Mouse (Mus musculus): ENCODE data around the gene Gm28047. TPM values are rescaled to one million over a fixed set of nuclear protein-coding genes. Genes with fewer than 3 reads are reported as not detected.

The Gm28047 gene
- polyA plus RNA-seq, 1 experiment from 2014 or later, result not detected

DNA sequence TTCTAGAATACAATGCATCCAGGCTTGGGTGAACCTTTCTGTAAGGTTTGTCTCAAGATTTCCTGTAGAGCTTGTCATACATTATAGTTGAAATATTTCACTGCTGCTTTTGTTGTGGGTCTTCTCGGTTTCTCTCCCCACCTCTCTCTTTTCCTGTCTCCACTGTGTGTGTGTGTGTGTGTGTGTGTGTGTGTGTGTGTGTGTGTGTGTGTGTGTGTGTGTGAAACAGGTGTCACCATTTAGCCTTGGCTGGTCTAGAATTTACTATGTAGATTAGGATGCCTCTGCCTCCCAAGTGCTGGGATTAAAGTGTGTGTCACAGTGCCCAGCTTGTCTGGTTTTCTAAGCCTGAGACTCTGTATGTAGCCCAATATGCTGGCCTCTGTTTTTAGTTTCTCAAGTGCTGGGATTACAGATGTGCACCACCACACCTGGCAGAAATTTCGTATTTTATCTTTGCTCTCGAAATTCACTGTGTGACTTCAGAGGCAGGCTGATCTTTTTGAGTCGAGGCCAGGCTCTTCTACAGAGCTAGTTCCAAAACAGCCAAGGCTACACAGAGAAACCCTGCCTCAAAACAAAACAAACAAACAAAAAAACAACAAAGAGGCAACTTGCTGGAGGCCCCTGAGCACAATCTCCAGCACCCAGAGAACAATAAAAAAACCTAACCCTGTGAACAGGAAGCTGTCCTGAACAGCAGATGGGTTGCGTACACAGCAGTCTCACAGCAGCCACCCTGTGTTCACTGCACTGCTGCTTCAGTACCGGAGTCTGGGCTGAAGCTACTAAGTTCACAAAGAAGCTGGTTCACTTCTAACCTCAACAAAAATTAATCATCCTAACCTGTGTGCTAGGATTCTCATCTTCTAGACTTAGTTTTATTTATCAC lies 98.5 kb downstream of the Gm28047 start:
- DNase-seq (ENCODE audit: low spot score) (no peak), ATAC-seq (ENCODE audit: low FRiP score) (no peak)
- no peaks in the 10 kb centered on the region for H3K4me1 ChIP-seq (replicated peaks; ENCODE audit: control insufficient read depth, insufficient read depth, low read length)
- H3K27me3 ChIP-seq (ENCODE audit: control insufficient read depth, insufficient read depth, low read length), result no peaks in the 10 kb centered on the region
- H3K36me3 ChIP-seq (replicated peaks; ENCODE audit: control insufficient read depth, insufficient read depth), result peaks cover 64% of the 10 kb centered on the region
- no peaks in the 10 kb centered on the region for H3K9me3 ChIP-seq (ENCODE audit: control insufficient read depth, low read length)
- WGBS, result 86% methylated on average over 6 of the region's 6 CpGs
- H3K27ac ChIP-seq, result no peak overlapping the region
- no peak overlapping the region for H3K9ac ChIP-seq
- H3K4me3 ChIP-seq (replicated peaks; ENCODE audit: low read length), result no peak overlapping the region
- H3K4me2 ChIP-seq (replicated peaks), result no peak overlapping the region

DNA sequence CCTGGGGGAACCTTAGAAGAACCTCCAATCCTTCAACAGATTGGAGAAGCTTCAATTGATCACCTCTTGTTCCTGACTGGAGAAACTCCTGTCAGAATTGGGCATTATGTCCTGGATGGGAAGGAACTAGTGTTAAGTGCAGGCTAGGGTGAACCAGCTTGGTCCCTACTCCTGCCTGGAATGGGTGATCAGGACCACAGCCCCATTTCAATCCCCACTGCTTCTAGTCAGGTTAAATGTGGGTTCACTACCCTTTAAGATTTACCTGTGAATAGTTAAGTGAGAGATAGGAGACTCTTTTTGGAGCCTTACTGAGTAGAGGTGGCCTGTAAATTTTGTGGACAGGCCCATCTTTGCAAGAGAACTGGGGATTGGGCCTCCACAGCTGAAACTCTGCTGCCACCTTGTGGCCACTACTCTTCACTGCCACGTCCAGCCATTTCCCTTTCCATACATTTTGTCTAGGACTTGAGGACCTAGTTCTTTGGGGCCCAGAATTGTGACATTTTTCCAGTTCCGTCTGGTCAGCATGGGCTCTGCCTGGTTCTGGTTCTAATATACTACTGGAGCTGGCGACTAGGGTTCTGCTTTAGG lies 99.9 kb downstream of the Gm28047 start, which contains the start of gene Npff:
Npff (minus strand) TSS at position 51 of the 594 bp plus-strand sequence.
- Histone ChIP-seq H3K9ac (no peak within 1 kb of the TSS; the same call in 1 of the 2 replicates), H3K4me2 (replicated peaks) (no peak within 1 kb of the TSS), H3K36me3 (replicated peaks; ENCODE audit: control insufficient read depth, insufficient read depth) (peaks cover 60% of the 10 kb centered on the region), H3K27ac (0 out of 2 replicates have a peak within 1 kb of the TSS, but pooled peaks have one; percentile 24), H3K4me1 (replicated peaks; ENCODE audit: control insufficient read depth, insufficient read depth, low read length) (no peaks in the 10 kb centered on the region), H3K4me3 (replicated peaks; ENCODE audit: low read length) (no peak within 1 kb of the TSS), H3K9me3 (ENCODE audit: control insufficient read depth, low read length) (no peaks in the 10 kb centered on the region), H3K27me3 (ENCODE audit: control insufficient read depth, insufficient read depth, low read length) (no peaks in the 10 kb centered on the region)
- WGBS, result 4% methylated on average over 3 of the region's 3 CpGs
- DNase-seq (ENCODE audit: low spot score) (peak; percentile 88), ATAC-seq (ENCODE audit: low FRiP score) (no peak)

DNA sequence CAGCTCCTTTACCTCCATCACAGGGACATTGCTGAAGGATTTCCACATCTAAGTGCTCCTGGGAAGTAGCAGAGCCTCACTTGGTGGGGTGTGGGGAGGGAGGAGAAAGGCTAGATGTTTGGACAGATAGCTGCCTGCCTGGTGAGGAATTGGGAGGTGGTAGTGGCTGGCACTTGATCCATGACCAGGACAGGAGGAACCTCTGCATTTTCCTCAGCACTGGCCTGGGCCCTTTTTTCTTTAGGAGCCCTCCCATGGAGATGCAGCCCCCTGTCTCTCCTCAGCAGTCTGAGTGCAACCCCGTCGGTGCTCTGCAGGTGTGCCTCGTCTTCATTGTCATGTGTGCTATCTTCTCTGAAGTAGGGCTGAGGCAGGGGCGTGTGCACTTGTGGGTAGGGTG lies 103.4 kb downstream of the Gm28047 start:
- H3K27ac ChIP-seq, result no peak overlapping the region
- no peak overlapping the region for H3K4me2 ChIP-seq (replicated peaks)
- H3K9ac ChIP-seq, result no peak overlapping the region
- no peak overlapping the region for H3K4me3 ChIP-seq (replicated peaks; ENCODE audit: low read length)
- H3K36me3 ChIP-seq (replicated peaks; ENCODE audit: control insufficient read depth, insufficient read depth), result peaks cover 33% of the 10 kb centered on the region
- peaks cover 9% of the 10 kb centered on the region for H3K4me1 ChIP-seq (replicated peaks; ENCODE audit: control insufficient read depth, insufficient read depth, low read length)
- H3K9me3 ChIP-seq (ENCODE audit: control insufficient read depth, low read length), result no peaks in the 10 kb centered on the region
- no peak for DNase-seq (ENCODE audit: low spot score)
- 90% methylated on average over 4 of the region's 4 CpGs for WGBS
- no peak for ATAC-seq (ENCODE audit: low FRiP score)
- H3K27me3 ChIP-seq (ENCODE audit: control insufficient read depth, insufficient read depth, low read length), result no peaks in the 10 kb centered on the region

DNA sequence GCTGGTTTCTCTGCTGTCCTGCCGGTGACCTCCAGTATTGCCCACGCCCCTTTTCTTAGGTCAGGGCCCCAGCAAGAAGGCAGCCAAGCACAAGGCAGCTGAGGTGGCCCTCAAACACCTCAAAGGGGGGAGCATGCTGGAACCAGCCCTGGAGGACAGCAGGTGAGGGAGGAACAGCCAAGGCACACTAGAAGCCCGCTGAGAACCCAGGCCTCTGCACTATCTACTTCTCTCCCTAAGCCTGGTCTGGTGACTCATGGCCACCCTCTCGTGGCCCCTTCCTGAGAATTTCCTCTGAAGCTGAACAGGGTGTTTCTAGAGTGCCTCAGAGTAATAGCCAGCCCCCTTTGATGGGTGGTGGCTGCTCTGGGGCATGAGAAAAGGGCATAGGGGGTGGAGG lies 104.5 kb downstream of the Gm28047 start:
- H3K9me3 ChIP-seq (ENCODE audit: control insufficient read depth, low read length), result no peaks in the 10 kb centered on the region
- no peak overlapping the region for H3K9ac ChIP-seq
- H3K4me1 ChIP-seq (replicated peaks; ENCODE audit: control insufficient read depth, insufficient read depth, low read length), result peaks cover 15% of the 10 kb centered on the region
- no peaks in the 10 kb centered on the region for H3K27me3 ChIP-seq (ENCODE audit: control insufficient read depth, insufficient read depth, low read length)
- H3K4me2 ChIP-seq (replicated peaks), result no peak overlapping the region
- DNase-seq (ENCODE audit: low spot score) (no peak), ATAC-seq (ENCODE audit: low FRiP score) (no peak)
- H3K4me3 ChIP-seq (replicated peaks; ENCODE audit: low read length), result no peak overlapping the region
- no peak overlapping the region for H3K27ac ChIP-seq
- H3K36me3 ChIP-seq (replicated peaks; ENCODE audit: control insufficient read depth, insufficient read depth), result peaks cover 31% of the 10 kb centered on the region
- whole genome bisulfite sequencing, result 89% methylated on average over 4 of the region's 4 CpGs

DNA sequence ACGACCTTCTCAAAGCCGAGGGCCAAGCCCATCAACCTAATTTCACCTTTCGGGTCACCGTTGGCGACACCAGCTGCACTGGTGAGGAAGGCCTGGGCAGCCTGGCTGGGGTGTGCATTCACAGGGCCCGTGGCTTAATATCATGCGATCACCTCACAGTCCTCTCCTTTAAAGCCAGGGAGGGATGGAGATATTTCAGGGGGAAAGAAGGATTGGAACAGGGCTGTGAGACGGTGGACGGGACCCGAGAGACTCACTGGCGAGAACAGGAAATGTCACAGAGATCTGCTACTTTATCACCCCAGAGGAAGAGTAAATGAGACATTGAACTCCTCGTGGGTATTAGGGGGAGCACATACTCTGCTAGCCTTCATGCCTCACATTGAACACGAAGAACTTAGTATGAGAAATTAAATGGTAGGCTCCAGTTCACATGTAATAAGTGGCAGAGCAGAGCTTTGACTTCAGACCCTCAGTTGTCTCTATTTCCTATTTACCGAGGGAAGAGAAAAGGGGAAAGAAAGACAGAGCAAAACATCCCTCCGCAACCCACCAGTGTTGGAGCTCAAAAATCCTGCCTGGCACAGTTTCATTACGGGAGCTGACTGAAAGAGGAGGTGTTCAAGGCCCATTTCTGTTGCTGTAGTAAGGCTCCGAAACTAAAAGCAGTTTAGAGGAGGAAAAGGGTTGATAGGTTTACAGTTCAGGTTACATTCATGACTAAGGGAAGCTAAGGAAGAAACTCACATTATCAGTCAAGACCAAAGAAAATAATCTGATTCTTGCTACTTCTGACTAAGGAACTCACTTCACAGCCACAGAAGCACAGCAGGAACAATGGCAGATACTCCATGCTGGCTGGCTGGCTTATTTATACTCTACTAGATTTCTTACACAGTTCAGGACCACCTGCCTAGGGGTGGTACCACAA lies 105.4 kb downstream of the Gm28047 start:
- H3K27ac ChIP-seq, result peak overlapping the region; percentile 97
- H3K27me3 ChIP-seq (ENCODE audit: control insufficient read depth, insufficient read depth, low read length), result no peaks in the 10 kb centered on the region
- peaks cover 31% of the 10 kb centered on the region for H3K36me3 ChIP-seq (replicated peaks; ENCODE audit: control insufficient read depth, insufficient read depth)
- no peak for ATAC-seq (ENCODE audit: low FRiP score)
- peak overlapping the region; percentile 90 for H3K9ac ChIP-seq
- peak overlapping the region; percentile 69 for H3K4me2 ChIP-seq (replicated peaks)
- peak overlapping the region; percentile 72 for H3K4me3 ChIP-seq (replicated peaks; ENCODE audit: low read length)
- peaks cover 25% of the 10 kb centered on the region for H3K4me1 ChIP-seq (replicated peaks; ENCODE audit: control insufficient read depth, insufficient read depth, low read length)
- no peak for DNase-seq (ENCODE audit: low spot score)
- WGBS, result 73% methylated on average over 17 of the region's 17 CpGs
- H3K9me3 ChIP-seq (ENCODE audit: control insufficient read depth, low read length), result no peaks in the 10 kb centered on the region

DNA sequence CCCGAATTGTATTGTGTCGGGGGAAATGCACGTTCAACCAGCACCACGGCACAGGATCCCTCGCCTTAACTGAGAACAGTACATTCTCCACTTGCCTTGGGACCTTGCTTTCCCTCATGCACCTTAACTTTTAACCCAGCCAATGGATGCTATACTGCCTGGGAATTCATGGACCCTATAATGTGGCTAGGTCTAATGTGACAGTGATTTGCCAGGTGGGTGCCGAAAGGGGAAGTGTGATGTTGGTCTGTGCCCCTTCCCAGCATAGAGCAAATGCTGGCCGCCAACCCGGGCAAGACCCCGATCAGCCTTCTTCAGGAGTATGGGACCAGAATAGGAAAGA lies 106.0 kb downstream of the Gm28047 start:
- H3K9ac ChIP-seq, result peak overlapping the region; percentile 90
- no peaks in the 10 kb centered on the region for H3K27me3 ChIP-seq (ENCODE audit: control insufficient read depth, insufficient read depth, low read length)
- 20% methylated on average over 9 of the region's 9 CpGs for WGBS
- peak overlapping the region; percentile 72 for H3K4me3 ChIP-seq (replicated peaks; ENCODE audit: low read length)
- no peak for DNase-seq (ENCODE audit: low spot score)
- H3K9me3 ChIP-seq (ENCODE audit: control insufficient read depth, low read length), result no peaks in the 10 kb centered on the region
- H3K36me3 ChIP-seq (replicated peaks; ENCODE audit: control insufficient read depth, insufficient read depth), result peaks cover 24% of the 10 kb centered on the region
- H3K27ac ChIP-seq, result peak overlapping the region; percentile 97
- H3K4me2 ChIP-seq (replicated peaks), result peak overlapping the region; percentile 69
- no peak for ATAC-seq (ENCODE audit: low FRiP score)
- H3K4me1 ChIP-seq (replicated peaks; ENCODE audit: control insufficient read depth, insufficient read depth, low read length), result peaks cover 26% of the 10 kb centered on the region

DNA sequence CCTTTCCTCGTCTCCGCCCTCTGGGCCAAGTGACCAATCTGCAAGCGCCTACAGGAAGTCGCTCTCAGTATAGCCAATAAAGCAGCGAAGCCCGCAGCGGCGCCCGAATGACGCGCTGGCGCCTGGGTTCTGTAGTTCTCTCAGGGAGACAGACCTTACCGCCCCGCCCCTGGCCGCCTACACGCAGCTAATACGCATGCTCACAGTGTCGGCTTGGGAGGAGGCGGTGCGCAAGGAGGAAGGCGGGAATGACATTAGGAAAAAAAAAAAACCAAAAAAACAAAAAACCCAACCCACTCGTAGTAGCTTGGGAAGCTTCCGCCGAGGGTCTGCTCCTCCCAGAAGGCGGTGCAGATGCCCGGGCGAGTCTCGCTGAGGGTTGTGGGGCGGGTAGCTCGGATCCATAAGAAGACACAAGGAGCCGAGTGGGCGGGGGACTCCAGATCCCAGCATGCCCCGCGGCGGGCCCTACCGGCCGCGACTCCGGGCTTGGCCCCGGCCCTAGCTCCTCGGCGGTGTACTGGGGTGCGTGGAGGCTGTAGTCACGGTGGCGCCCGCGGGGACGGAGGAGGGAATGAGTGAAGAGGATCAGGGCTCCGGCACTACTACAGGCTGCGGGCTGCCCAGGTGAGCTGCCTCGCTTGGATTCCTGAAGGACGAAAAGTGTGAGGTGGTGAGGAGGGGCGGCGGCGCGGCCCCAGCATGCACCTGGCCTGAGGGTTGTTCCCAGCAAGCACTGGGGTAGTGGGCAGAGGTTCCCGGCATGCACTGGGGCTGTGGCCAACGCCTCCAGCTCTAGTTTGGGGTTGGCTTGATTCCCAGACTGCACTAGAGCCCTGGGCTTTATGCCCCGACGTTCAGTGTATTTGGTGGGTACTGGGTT lies 106.7 kb downstream of the Gm28047 start, which contains the start of gene Tarbp2:
Tarbp2 (plus strand) TSS at position 217 of the 883 bp plus-strand sequence.
- DNase-seq (ENCODE audit: low spot score), result peak; percentile 99
- peak within 1 kb of the TSS; percentile 72 for H3K4me3 ChIP-seq (replicated peaks; ENCODE audit: low read length)
- H3K27ac ChIP-seq, result peak within 1 kb of the TSS; percentile 97
- H3K9ac ChIP-seq, result peak within 1 kb of the TSS; percentile 90
- H3K27me3 ChIP-seq (ENCODE audit: control insufficient read depth, insufficient read depth, low read length), result no peaks in the 10 kb centered on the region
- no peaks in the 10 kb centered on the region for H3K9me3 ChIP-seq (ENCODE audit: control insufficient read depth, low read length)
- peaks cover 20% of the 10 kb centered on the region for H3K36me3 ChIP-seq (replicated peaks; ENCODE audit: control insufficient read depth, insufficient read depth)
- ATAC-seq (ENCODE audit: low FRiP score), result peak; percentile 92
- peak within 1 kb of the TSS; percentile 69 for H3K4me2 ChIP-seq (replicated peaks)
- WGBS, result under 1% methylated on average over 60 of the region's 60 CpGs
- peaks cover 26% of the 10 kb centered on the region for H3K4me1 ChIP-seq (replicated peaks; ENCODE audit: control insufficient read depth, insufficient read depth, low read length)

DNA sequence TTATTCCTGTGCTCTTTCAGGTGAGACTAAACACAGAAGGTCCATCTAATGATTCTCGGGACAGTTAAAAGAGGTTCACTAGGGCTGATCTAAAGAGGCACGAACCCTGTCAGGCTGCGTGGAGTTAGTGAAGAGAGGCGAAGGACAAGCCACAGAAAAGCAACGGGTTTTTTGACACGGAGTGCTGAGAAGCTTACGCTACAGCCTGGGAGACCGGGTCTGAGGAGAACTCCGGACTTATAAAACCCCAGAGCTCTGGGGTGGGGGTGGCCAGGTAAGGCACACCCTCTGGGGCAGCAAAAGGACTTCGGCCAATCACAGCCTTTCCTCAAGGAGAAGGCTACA lies 107.3 kb downstream of the Gm28047 start:
- under 1% methylated on average over 10 of the region's 10 CpGs for WGBS
- Histone ChIP-seq H3K27me3 (ENCODE audit: control insufficient read depth, insufficient read depth, low read length) (no peaks in the 10 kb centered on the region), H3K4me2 (replicated peaks) (peak overlapping the region; percentile 69), H3K4me3 (replicated peaks; ENCODE audit: low read length) (peak overlapping the region; percentile 72), H3K9me3 (ENCODE audit: control insufficient read depth, low read length) (no peaks in the 10 kb centered on the region), H3K9ac (peak overlapping the region; percentile 87), H3K4me1 (replicated peaks; ENCODE audit: control insufficient read depth, insufficient read depth, low read length) (peaks cover 31% of the 10 kb centered on the region), H3K27ac (peak overlapping the region; percentile 94), H3K36me3 (replicated peaks; ENCODE audit: control insufficient read depth, insufficient read depth) (peaks cover 20% of the 10 kb centered on the region)
- DNase-seq (ENCODE audit: low spot score) (no peak), ATAC-seq (ENCODE audit: low FRiP score) (no peak)
